Mouse (Mus musculus) regulatory T cell (primary cell): Measurements from ENCODE around the gene 2700049A03Rik.

ENCODE experiments used
- in situ Hi-C: fragments of 300-600 bp; cut with MboI, MseI; formaldehyde crosslinking; loops from one replicate; pipeline ENCODE4 v1.15.1; 2025; ENCODE audit warnings: high pct_unique_total_duplicates

The 2700049A03Rik gene

DNA sequence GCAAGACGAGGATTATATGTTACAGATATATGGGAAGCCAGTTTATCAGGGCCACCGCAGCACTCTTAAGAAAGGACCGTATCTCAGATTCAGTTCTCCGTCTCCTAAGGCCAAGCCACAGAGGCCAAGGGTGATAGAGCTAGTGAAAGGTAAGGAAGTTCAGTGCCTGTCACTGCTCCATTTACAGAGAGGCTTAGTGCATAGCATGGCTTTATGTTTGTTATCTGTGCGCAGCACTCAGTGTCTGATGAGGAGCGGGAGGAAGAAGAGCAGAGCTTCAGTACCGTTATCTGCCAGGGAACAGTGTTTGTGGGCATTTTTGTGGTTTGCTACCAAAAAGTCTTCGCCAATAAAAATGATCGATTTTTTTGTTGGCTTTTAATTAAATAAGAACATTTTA is 27.8 kb downstream of the 2700049A03Rik start:
- in situ Hi-C loops: loop anchor here (10.0 kb wide), 1 partner anchor 690 kb away; no protein-coding TSS in a partner anchor

DNA sequence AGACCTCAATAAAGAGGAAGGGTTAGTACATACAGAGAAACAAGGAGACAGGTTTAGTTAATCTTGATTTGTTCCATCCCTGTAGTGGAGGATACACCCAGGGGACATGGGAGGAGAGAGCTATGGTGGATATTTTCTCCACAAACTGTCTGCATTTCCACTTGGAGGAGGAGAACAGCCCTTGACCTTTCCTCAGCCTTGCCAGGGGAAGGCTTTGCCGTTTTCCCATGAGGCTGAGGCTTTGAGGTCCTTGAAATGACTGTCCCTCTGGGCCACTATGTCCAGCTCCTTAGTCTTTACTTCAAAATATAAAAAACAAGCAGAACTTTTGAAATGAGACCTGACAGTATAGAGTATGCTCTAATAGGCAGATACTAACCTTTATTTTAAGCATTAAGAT is 33.3 kb downstream of the 2700049A03Rik start:
- in situ Hi-C loops: loop anchor here (10.0 kb wide), 1 partner anchor 695 kb away; no protein-coding TSS in a partner anchor

DNA sequence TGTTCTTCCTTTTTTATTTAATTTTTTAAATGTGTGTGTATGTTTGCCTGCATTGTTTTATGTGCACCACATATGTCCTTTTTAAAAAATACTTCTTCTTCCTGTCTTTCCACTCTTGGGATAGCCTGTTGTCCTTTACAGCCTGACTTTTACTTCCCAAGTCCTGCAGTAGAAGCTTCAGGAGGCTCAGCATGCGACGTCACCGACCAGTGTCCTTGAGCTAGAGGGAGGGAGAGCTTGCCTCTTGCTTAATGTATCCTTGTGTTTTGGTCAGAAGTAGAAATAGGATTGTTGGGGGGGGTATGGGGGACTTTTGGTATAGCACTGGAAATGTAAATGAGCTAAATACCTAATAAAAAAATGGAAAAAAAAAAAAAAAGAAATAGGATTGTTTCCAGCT is 47.1 kb downstream of the 2700049A03Rik start:
- in situ Hi-C loops: no loop called here

DNA sequence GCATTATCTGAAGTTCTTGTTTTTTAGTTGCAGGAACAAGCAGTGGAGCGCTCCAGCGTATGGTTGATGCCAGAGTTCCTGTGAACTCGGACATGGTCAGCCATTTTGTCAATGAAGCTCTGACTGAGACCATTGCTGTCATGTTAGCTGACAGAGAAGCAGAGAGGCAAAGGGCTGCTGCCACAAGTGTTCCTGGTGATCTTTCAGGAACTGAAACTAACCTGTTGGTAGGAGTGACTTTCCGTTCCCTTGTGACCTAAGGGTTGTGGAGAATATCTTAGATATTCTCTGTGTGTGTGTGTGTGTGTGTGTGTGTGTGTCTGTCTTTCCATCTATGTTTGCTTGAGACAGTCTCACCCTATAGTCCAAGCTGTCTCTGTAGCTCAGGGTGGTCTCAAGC is 47.7 kb downstream of the 2700049A03Rik start:
- in situ Hi-C loops: no loop called here

DNA sequence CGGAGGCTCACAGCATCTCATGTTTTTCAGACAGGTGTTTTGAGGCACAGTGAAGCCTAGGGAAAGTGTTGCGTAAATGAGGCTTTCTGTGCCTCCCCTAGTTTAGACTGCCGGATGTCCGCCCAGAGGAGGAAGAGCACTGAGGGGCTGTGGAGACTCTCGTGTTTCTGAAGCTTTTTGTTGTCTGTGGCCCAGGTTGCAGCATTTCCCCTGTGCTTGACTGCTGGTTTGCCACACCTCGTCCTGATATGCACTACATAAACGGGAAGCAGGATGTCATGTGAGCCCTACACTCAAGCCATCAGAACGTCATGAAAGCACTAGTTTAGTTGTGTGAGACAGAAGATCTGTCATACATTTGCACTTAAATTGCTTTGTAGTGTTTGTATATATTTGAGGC is 56.1 kb downstream of the 2700049A03Rik start:
- in situ Hi-C loops: no loop called here

GRCm38 (mm10) chr12:71197671-71198070 is 61.0 kb downstream of the 2700049A03Rik start:
- in situ Hi-C loops: no loop called here

DNA sequence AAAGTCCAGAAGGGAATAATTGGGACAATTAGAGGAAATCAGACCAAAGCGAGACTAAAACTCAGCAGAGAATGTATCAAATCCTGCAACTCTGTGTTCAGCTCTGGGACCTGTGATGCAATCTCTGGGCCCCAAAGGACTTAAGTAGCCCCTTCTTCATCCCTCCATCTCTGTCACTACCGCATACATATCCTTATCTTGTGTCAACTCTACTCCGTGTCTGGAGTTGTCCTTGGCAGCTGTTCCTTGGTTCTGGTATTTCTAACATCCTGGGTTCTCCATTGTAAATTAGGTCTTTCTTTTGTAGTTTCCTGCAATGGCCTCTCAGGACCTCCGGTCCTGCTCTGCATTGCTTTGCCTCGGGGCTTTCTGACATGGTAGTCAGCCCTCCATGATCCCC is 65.1 kb downstream of the 2700049A03Rik start:
- in situ Hi-C loops: loop anchor here (25.0 kb wide), 1 partner anchor 639 kb away; no protein-coding TSS in a partner anchor

- in situ Hi-C loops: loop anchor here (25.0 kb wide), 1 partner anchor 642 kb away; no protein-coding TSS in a partner anchor
These were observed 67.7 kb downstream of the 2700049A03Rik start for GRCm38 (mm10) chr12:71204303-71204702.

GRCm38 (mm10) chr12:71217191-71217590 is 80.5 kb downstream of the 2700049A03Rik start:
- in situ Hi-C loops: loop anchor here (25.0 kb wide), 1 partner anchor 655 kb away; no protein-coding TSS in a partner anchor

DNA sequence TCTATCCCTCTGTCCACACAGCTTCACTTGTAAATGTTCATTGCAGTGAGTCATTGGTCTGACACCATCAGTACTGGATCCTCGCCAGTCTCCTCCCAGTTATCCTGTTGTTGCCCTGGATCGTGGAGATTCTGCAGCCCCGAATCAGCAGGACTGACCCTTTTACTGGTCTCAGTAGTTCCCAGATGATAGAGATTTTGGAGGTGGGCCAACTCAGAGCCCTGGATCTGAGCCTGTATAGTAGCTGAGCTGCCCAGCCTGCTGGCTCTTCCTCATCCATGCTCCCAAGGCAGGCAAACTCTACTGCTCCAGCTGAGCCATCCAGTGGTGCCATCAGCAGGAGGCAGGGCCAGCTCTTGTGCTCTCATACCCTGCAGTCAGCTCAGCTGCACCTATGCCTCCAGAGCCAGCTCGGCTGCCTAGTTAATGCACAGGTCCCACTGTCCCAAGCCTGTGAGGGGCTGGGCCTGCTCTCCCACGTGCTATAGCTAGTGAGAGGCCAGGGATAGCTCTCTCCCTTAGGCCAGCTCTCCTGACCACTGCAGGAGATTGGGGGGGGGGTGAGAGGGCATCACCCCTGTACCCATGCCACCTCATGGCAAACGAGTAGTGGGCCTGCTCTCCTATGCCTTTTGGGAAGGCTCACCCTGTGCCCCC is 81.3 kb downstream of the 2700049A03Rik start:
- in situ Hi-C loops: loop anchor here (25.0 kb wide), 1 partner anchor 656 kb away; no protein-coding TSS in a partner anchor

DNA sequence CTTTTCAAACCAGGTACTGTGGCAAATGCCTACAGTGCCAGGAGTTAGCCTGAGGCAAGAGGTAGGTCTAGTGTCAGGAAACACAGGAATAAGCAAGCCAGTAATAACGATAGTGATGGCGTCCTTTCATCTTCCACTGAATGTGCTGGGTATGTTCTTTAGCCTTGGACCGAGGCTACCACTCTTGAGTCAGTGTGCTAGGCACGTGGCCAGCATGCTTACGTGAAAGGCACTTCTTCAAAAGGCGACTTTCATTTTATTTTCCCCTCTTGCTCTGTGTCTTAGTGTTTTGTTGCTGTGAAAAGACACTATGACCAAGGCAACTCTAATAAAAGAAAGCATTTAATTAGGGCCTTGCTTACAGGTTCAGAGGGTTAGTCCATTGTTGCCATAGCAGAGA is 86.1 kb downstream of the 2700049A03Rik start:
- in situ Hi-C loops: loop anchor here (25.0 kb wide), 1 partner anchor 660 kb away; no protein-coding TSS in a partner anchor

DNA sequence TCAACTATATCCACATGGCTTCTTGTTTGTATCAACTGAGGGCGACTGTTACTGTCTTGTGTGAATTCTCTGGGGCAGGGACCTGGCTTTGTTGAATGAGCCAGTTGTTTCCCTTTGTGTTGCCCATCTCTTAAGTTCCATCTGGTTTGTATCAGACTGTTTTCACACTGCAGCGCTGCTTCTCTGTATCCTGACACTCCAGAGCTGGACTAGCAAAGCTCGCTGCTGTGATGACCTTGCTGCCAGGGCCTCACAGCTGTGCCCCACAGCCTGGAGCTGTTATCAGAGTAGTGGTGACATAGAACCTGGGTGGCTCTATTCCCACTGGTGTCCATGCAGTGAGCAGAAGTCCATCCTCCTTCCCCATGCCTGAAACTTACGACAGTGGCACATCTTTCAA is 91.1 kb downstream of the 2700049A03Rik start:
- in situ Hi-C loops: no loop called here

DNA sequence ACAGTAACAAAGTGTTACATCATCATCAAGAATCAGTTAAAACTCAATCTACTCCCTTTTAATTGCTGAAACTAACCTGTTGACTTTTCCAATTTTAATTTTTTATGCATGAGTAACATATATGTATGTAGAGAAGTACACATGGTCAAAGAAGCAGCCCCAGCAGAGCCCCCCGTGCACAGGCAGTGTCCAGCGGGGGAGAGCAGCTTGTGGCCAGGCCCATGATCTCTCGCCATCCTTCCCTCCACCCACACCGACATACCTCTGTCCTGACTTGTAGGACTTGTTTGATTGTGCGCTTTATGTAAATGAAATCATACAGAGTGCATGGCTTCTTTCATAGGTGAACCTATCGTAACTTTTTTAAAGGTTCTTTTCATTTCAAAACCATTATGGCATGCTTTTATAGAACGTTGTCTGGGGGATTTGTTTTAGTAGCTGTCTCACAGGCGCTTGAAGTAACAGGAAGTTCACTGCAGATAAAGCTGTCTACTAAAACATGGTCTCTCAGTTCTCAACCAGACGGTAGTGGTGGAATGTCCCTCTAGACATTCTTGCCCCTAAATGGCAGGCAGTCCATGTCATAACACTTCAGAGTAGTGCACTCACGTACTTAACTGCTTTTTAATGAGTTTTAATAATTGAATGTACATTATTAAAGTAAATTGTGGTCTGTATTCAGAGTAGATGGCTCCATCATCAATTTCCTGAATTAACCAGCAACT is 92.4 kb downstream of the 2700049A03Rik start:
- in situ Hi-C loops: no loop called here

- in situ Hi-C loops: no loop called here
These were observed 94.9 kb downstream of the 2700049A03Rik start for GRCm38 (mm10) chr12:71231561-71231960.

GRCm38 (mm10) chr12:71233426-71233825 is 96.8 kb downstream of the 2700049A03Rik start:
- in situ Hi-C loops: no loop called here

GRCm38 (mm10) chr12:71237074-71237473 is 100.4 kb downstream of the 2700049A03Rik start:
- in situ Hi-C loops: no loop called here

- in situ Hi-C loops: no loop called here
These were observed 106.1 kb downstream of the 2700049A03Rik start for GRCm38 (mm10) chr12:71242791-71243190.

DNA sequence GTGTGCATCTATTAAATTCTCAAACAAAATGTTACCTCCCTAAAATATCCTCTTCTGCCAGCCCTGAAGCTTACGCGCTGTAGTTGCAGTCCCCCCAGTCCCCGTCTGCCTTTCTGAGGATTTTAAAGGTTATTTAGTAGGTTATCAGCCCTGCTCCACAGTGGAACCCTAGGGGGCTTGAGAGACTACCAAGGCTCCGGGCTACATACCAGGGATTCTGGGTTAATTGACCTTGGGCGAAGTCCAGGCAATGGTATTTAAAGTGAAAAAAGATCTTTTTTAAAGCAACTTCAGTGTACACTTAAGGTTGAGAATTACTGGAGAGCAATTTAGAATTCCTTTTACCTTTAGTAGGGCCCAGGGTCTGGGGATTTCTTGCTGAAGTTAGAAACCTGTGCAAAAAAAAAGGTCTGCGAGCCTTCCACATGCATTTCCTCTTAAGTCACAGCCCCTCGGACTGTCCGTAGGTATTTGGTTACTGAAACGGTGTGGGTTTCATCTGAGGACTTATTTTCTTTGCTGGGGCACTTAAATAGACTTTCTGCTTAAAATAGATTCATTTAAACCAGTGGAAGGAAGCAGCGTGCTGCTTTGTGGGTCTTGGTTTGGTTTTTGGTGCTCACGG is 108.2 kb downstream of the 2700049A03Rik start:
- in situ Hi-C loops: no loop called here

DNA sequence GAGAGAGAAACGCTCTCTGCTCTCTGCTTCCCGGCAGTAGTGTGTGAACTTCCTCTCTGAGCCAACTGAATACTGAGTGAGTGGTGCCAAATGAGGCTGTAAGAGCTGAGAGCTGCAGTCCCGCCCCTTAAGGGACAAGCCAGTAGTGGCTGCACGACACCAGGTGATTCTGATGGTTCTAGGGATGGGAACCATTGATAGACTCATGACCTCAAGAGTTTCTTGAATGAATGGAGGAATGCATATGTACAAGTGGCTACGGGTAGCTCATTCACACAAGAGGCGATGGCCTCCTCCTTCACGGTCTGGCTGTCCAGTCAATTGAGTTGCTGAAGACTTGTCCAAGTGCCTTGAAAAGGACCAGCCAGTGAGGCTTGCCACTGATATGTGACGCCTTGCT is 110.5 kb downstream of the 2700049A03Rik start:
- in situ Hi-C loops: no loop called here

GRCm38 (mm10) chr12:71249348-71249747 is 112.7 kb downstream of the 2700049A03Rik start:
- in situ Hi-C loops: no loop called here

GRCm38 (mm10) chr12:71252509-71253167 is 116.0 kb downstream of the 2700049A03Rik start:
- in situ Hi-C loops: loop anchor here (25.0 kb wide), 1 partner anchor 1710 kb away; no protein-coding TSS in a partner anchor

DNA sequence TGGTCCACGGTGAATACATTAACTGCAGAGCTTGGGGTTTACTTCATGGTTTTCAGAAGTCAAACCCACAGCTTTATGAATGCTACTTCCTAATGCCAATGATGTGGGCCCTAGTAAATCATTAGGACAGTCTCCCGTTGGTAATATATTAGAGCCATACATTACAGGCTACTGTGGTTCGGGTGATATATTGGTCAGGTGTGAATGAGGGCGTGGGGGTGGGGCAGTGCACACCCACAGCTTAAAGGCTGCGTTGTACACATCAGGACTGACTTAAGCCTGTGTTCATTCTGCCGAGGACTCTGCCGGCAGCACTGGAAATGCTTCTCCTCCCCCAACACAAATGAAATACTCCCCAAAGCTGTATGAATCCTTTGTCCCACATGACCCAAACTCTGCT is 118.1 kb downstream of the 2700049A03Rik start:
- in situ Hi-C loops: loop anchor here (25.0 kb wide), 1 partner anchor 1708 kb away; no protein-coding TSS in a partner anchor
